Mouse (Mus musculus) thymus, adult 2 months (tissue): ENCODE measurements at regions not wholly inside any gene's neighbourhood (a gene's known extent, or its start where the extent isn't known, plus 50 kb on each side); places are given as distances from the start of the nearest gene placed in this dataset.

Experiments
- DNase-seq: peaks from one replicate; pipeline ENCODE4 v3.0.0; 2021
- H3K27ac ChIP-seq: fragments of 200-500 bp; 2 replicates; pipeline ENCODE4 v1.5.1; 2012; ENCODE audit warnings: low read length, control low read depth; ENCODE audit not compliant: control insufficient read depth, insufficient read depth
- H3K27me3 ChIP-seq: fragments of 200-500 bp; 2 replicates; pipeline ENCODE4 v1.6.1; 2012; ENCODE audit warnings: mild to moderate bottlenecking, low read length, moderate library complexity, mixed read lengths; ENCODE audit not compliant: control insufficient read depth, insufficient read depth
- H3K36me3 ChIP-seq: fragments of 200-500 bp; 2 replicates; pipeline ENCODE4 v1.6.1; 2012; ENCODE audit warnings: mild to moderate bottlenecking, low read length, moderate library complexity; ENCODE audit not compliant: control insufficient read depth, insufficient read depth
- H3K4me1 ChIP-seq: fragments of 200-500 bp; replicated peaks from 2 replicates; pipeline ENCODE4 v1.6.1; 2012; ENCODE audit warnings: low read length; ENCODE audit not compliant: control insufficient read depth, insufficient read depth
- H3K4me3 ChIP-seq: fragments of 200-500 bp; 2 replicates; pipeline ENCODE4 v1.5.1; 2012; ENCODE audit warnings: mild to moderate bottlenecking, low read length, control low read depth, moderate library complexity; ENCODE audit not compliant: control insufficient read depth, insufficient read depth
- CTCF ChIP-seq: fragments of 200-500 bp; IDR thresholded peaks from 2 replicates; pipeline ENCODE4 v1.5.1; 2012; ENCODE audit warnings: mild to moderate bottlenecking, control low read depth, low read length, moderate library complexity, borderline replicate concordance; ENCODE audit not compliant: control insufficient read depth, poor library complexity, insufficient read depth; ENCODE audit errors: extremely low read depth
- POLR2A ChIP-seq: fragments of 200-500 bp; IDR thresholded peaks from 2 replicates; pipeline ENCODE4 v1.6.1; 2012; ENCODE audit warnings: mild to moderate bottlenecking, low read length, control low read depth, moderate library complexity; ENCODE audit not compliant: control insufficient read depth, poor library complexity, insufficient read depth; ENCODE audit errors: extremely low read depth
- WGBS: fragments of 180-500 bp; shearing (Covaris S2); methylation state at CpG from one replicate; pipeline ENCODE4 v1.1.7; 2018; 5-methylcytosine and 5-hydroxymethylcytosine counted together

- 87% methylated on average over 16 of the region's 16 CpGs for WGBS
- Histone ChIP-seq H3K4me3 (no peak overlapping the region), H3K36me3 (no peaks in the 10 kb centered on the region), H3K4me1 (no peaks in the 10 kb centered on the region), H3K27me3 (no peaks in the 10 kb centered on the region), H3K27ac (no peak overlapping the region)
- TF ChIP-seq CTCF (no peak), POLR2A (no peak)
- no peak for DNase-seq
Observed at GRCm38 (mm10) chr2:74168776-74169570, 257.8 kb upstream of the Atp5g3 start.

GRCm38 (mm10) chr2:74168307-74168706 lies 257.2 kb upstream of the Atp5g3 start:
- H3K4me3 ChIP-seq = no peak overlapping the region
- no peaks in the 10 kb centered on the region for H3K27me3 ChIP-seq
- H3K27ac ChIP-seq = no peak overlapping the region
- 91% methylated on average over 17 of the region's 17 CpGs for WGBS
- H3K36me3 ChIP-seq = no peaks in the 10 kb centered on the region
- no peaks in the 10 kb centered on the region for H3K4me1 ChIP-seq
- TF ChIP-seq CTCF (no peak), POLR2A (no peak)
- no peak for DNase-seq

- no peak for TF ChIP-seq POLR2A
- TF ChIP-seq CTCF = no peak
- Histone ChIP-seq H3K4me1 (no peaks in the 10 kb centered on the region), H3K27ac (no peak overlapping the region), H3K4me3 (no peak overlapping the region), H3K27me3 (no peaks in the 10 kb centered on the region), H3K36me3 (no peaks in the 10 kb centered on the region)
- 95% methylated on average over 6 of the region's 6 CpGs for WGBS
- no peak for DNase-seq
Observed at GRCm38 (mm10) chr2:74154062-74154461, 242.9 kb upstream of the Atp5g3 start.

- Histone ChIP-seq H3K27me3 (no peaks in the 10 kb centered on the region), H3K4me1 (no peaks in the 10 kb centered on the region), H3K27ac (no peak overlapping the region), H3K4me3 (no peak overlapping the region), H3K36me3 (no peaks in the 10 kb centered on the region)
- TF ChIP-seq CTCF = no peak
- WGBS = 68% methylated on average over 5 of the region's 5 CpGs
- DNase-seq = no peak
Observed at GRCm38 (mm10) chr2:74153247-74153850, 242.2 kb upstream of the Atp5g3 start.

- no peak for DNase-seq
- no peak overlapping the region for H3K27ac ChIP-seq
- TF ChIP-seq CTCF = no peak
- no peak for TF ChIP-seq POLR2A
- H3K36me3 ChIP-seq = no peaks in the 10 kb centered on the region
- H3K4me3 ChIP-seq = no peak overlapping the region
- no peaks in the 10 kb centered on the region for H3K4me1 ChIP-seq
- no peaks in the 10 kb centered on the region for H3K27me3 ChIP-seq
- 66% methylated on average over 8 of the region's 8 CpGs for WGBS
Observed at GRCm38 (mm10) chr2:74152534-74153246, 241.6 kb upstream of the Atp5g3 start.

GRCm38 (mm10) chr2:74147193-74147592 lies 236.1 kb upstream of the Atp5g3 start:
- Histone ChIP-seq H3K4me1 (no peaks in the 10 kb centered on the region), H3K36me3 (no peaks in the 10 kb centered on the region), H3K27me3 (no peaks in the 10 kb centered on the region), H3K27ac (no peak overlapping the region), H3K4me3 (no peak overlapping the region)
- WGBS = 87% methylated on average over 4 of the region's 4 CpGs
- TF ChIP-seq CTCF (no peak), POLR2A (no peak)
- no peak for DNase-seq
